Mouse (Mus musculus): ENCODE results near the gene Sez6l2.
A peak's percentile ranks its signal among the peaks of the same experiment; 100 is the strongest.

Gene Sez6l2

GRCm38 (mm10) chr7:127009307-127010085 lies 59.1 kb downstream of the Sez6l2 start:
- DNase-seq, result no peak

GRCm38 (mm10) chr7:127011051-127011450 lies 60.7 kb downstream of the Sez6l2 start:
- DNase-seq, result no peak

- DNase-seq, result no peak
Measured at GRCm38 (mm10) chr7:127011717-127012116, 61.4 kb downstream of the Sez6l2 start.

GRCm38 (mm10) chr7:127012374-127012773 lies 62.0 kb downstream of the Sez6l2 start:
- no peak for DNase-seq

GRCm38 (mm10) chr7:127012845-127013244 lies 62.5 kb downstream of the Sez6l2 start:
- DNase-seq, result no peak

- no peak for DNase-seq
Measured at GRCm38 (mm10) chr7:127013385-127013784, 63.0 kb downstream of the Sez6l2 start.

GRCm38 (mm10) chr7:127014320-127014719 lies 64.0 kb downstream of the Sez6l2 start, which contains the start of gene Mvp:
Gene Mvp, minus strand, starts transcription at chr7:127014621.
- DNase-seq, result peak in 1 of 2 experiments; percentile 58

- DNase-seq, result no peak
Measured at GRCm38 (mm10) chr7:127014993-127015392, 64.6 kb downstream of the Sez6l2 start.

- peak in 1 of 2 experiments; percentile 45 for DNase-seq
Measured at GRCm38 (mm10) chr7:127016081-127016480, 65.7 kb downstream of the Sez6l2 start.

- no peak for DNase-seq
Measured at GRCm38 (mm10) chr7:127016481-127016485, 65.9 kb downstream of the Sez6l2 start, which contains the start of gene Pagr1b. Gene Pagr1b, minus strand, starts transcription at chr7:127016484.

- no peak for DNase-seq
Measured at GRCm38 (mm10) chr7:127016486-127016938, 66.1 kb downstream of the Sez6l2 start.

- DNase-seq, result peak; percentile 95 to 96
Measured at GRCm38 (mm10) chr7:127016971-127017949, 66.9 kb downstream of the Sez6l2 start, which contains the start of gene Pagr1a. Gene Pagr1a, minus strand, starts transcription at chr7:127017352.

GRCm38 (mm10) chr7:127017950-127018345 lies 67.6 kb downstream of the Sez6l2 start:
- DNase-seq, result no peak

- DNase-seq, result no peak
Measured at GRCm38 (mm10) chr7:127018416-127019305, 68.3 kb downstream of the Sez6l2 start.

- no peak for DNase-seq
Measured at GRCm38 (mm10) chr7:127019306-127019960, 69.1 kb downstream of the Sez6l2 start.

- DNase-seq, result no peak
Measured at GRCm38 (mm10) chr7:127020031-127020430, 69.7 kb downstream of the Sez6l2 start.
